Mouse (Mus musculus) neural tube, embryonic 14.5 days (tissue): Measurements from ENCODE around the gene Psmc5. TPM values are rescaled to one million over a fixed set of nuclear protein-coding genes. Genes with fewer than 3 reads are reported as not detected.

Experiments used
- ATAC-seq: fragments of 200-750 bp; cut with Nextera tagmentation; 2 replicates; pipeline ENCODE4 v1.8.0; 2017; ENCODE audit warnings: low read depth, mild to moderate bottlenecking, moderate TSS enrichment, moderate library complexity
- H3K27ac ChIP-seq: fragments of 300-500 bp; sonication (generic); 2 replicates; pipeline ENCODE4 v1.5.1; 2014; ENCODE audit warnings: low read depth, mild to moderate bottlenecking, control low read depth, low read length, moderate library complexity, mixed read lengths
- H3K27me3 ChIP-seq: fragments of 300-500 bp; sonication (generic); 2 replicates; pipeline ENCODE4 v1.6.1; 2014; ENCODE audit warnings: low read length; ENCODE audit not compliant: control insufficient read depth, insufficient read depth
- H3K36me3 ChIP-seq: fragments of 300-500 bp; sonication (generic); 2 replicates; pipeline ENCODE4 v1.6.1; 2014; ENCODE audit warnings: low read length, mixed read lengths; ENCODE audit not compliant: control insufficient read depth, insufficient read depth
- H3K4me1 ChIP-seq: fragments of 300-500 bp; sonication (generic); 2 replicates; pipeline ENCODE4 v1.6.1; 2014; ENCODE audit warnings: low read length; ENCODE audit not compliant: control insufficient read depth, insufficient read depth
- H3K4me2 ChIP-seq: fragments of 300-500 bp; sonication (generic); 2 replicates; pipeline ENCODE4 v1.6.1; 2014; ENCODE audit warnings: mild to moderate bottlenecking, low read depth, low read length, control low read depth
- H3K4me3 ChIP-seq: fragments of 300-500 bp; sonication (generic); 2 replicates; pipeline ENCODE4 v1.5.1; 2014; ENCODE audit warnings: low read depth, low read length, control low read depth, mixed read lengths
- H3K9ac ChIP-seq: fragments of 300-500 bp; sonication (generic); replicated peaks from 2 replicates; pipeline ENCODE4 v1.6.1; 2014; ENCODE audit warnings: low read depth, mild to moderate bottlenecking, control low read depth, low read length, mixed read lengths
- H3K9me3 ChIP-seq: fragments of 300-500 bp; sonication (generic); 2 replicates; pipeline ENCODE4 v1.6.1; 2016; ENCODE audit warnings: low read length; ENCODE audit not compliant: control insufficient read depth
- WGBS: fragments of 180-500 bp; shearing (Covaris S2); extraction: QIAGEN DNeasy Blood & Tissue Kit; methylation state at CpG from one replicate; pipeline ENCODE4 v1.1.7; 2014; 5-methylcytosine and 5-hydroxymethylcytosine counted together
- polyA plus RNA-seq: library from polyadenylated mRNA; unstranded; fragments of >200 nt; fragmentation: Nextera tagmentation; extraction: Ambion mirVana; gene quantifications from 2 replicates; pipeline ENCODE4 v1.2.1, GENCODE M21; 2014

Psmc5 gene
- polyA plus RNA-seq, 1 experiment from 2014 or later: 300 TPM

- Histone ChIP-seq H3K9me3 (no peaks in the 10 kb centered on the region), H3K27ac (no peak overlapping the region), H3K9ac (no peak overlapping the region), H3K4me2 (no peak overlapping the region), H3K36me3 (no peaks in the 10 kb centered on the region), H3K4me3 (no peak overlapping the region), H3K4me1 (no peaks in the 10 kb centered on the region), H3K27me3 (no peaks in the 10 kb centered on the region)
- no peak for ATAC-seq
- WGBS: 72% methylated on average over 11 of the region's 11 CpGs
These were observed 31.0 kb downstream of the Psmc5 start for GRCm38 (mm10) chr11:106286987-106287386.

GRCm38 (mm10) chr11:106289369-106289768 is 33.4 kb downstream of the Psmc5 start:
- H3K9ac ChIP-seq: no peak overlapping the region
- no peaks in the 10 kb centered on the region for H3K36me3 ChIP-seq
- no peak for ATAC-seq
- no peaks in the 10 kb centered on the region for H3K9me3 ChIP-seq
- no peaks in the 10 kb centered on the region for H3K4me1 ChIP-seq
- no peak overlapping the region for H3K27ac ChIP-seq
- no peak overlapping the region for H3K4me2 ChIP-seq
- WGBS: 63% methylated on average over 8 of the region's 8 CpGs
- no peak overlapping the region for H3K4me3 ChIP-seq
- H3K27me3 ChIP-seq: no peaks in the 10 kb centered on the region

- Histone ChIP-seq H3K9ac (no peak overlapping the region), H3K9me3 (no peaks in the 10 kb centered on the region), H3K27ac (no peak overlapping the region), H3K4me2 (no peak overlapping the region), H3K4me3 (no peak overlapping the region), H3K4me1 (no peaks in the 10 kb centered on the region), H3K27me3 (no peaks in the 10 kb centered on the region), H3K36me3 (no peaks in the 10 kb centered on the region)
- 93% methylated on average over 5 of the region's 5 CpGs for WGBS
- no peak for ATAC-seq
These were observed 34.4 kb downstream of the Psmc5 start for GRCm38 (mm10) chr11:106290376-106290775.

- Histone ChIP-seq H3K9ac (no peak overlapping the region), H3K9me3 (no peaks in the 10 kb centered on the region), H3K27ac (no peak overlapping the region), H3K4me3 (no peak overlapping the region), H3K27me3 (no peaks in the 10 kb centered on the region), H3K4me2 (no peak overlapping the region), H3K36me3 (no peaks in the 10 kb centered on the region), H3K4me1 (no peaks in the 10 kb centered on the region)
- ATAC-seq: no peak
- 92% methylated on average over 2 of the region's 2 CpGs for WGBS
These were observed 35.9 kb downstream of the Psmc5 start for GRCm38 (mm10) chr11:106291861-106292260.

- H3K27me3 ChIP-seq: no peaks in the 10 kb centered on the region
- H3K9ac ChIP-seq: no peak within 1 kb of the TSS
- no peaks in the 10 kb centered on the region for H3K9me3 ChIP-seq
- H3K36me3 ChIP-seq: no peaks in the 10 kb centered on the region
- no peak within 1 kb of the TSS for H3K4me2 ChIP-seq
- no peak for ATAC-seq
- no peak within 1 kb of the TSS for H3K27ac ChIP-seq
- H3K4me3 ChIP-seq: no peak within 1 kb of the TSS
- H3K4me1 ChIP-seq: no peaks in the 10 kb centered on the region
- 85% methylated on average over 9 of the region's 9 CpGs for WGBS
These were observed 45.8 kb downstream of the Psmc5 start, which contains the start of gene Gh for GRCm38 (mm10) chr11:106301765-106302164. TSS of gene Gh (minus strand) at chr11:106301865.

- Histone ChIP-seq H3K9ac (no peak overlapping the region), H3K27ac (no peak overlapping the region), H3K9me3 (no peaks in the 10 kb centered on the region), H3K4me3 (no peak overlapping the region), H3K36me3 (no peaks in the 10 kb centered on the region), H3K27me3 (no peaks in the 10 kb centered on the region), H3K4me1 (no peaks in the 10 kb centered on the region), H3K4me2 (no peak overlapping the region)
- no peak for ATAC-seq
- 13% methylated on average over 2 of the region's 2 CpGs for WGBS
These were observed 46.7 kb downstream of the Psmc5 start for GRCm38 (mm10) chr11:106302634-106303033.

GRCm38 (mm10) chr11:106305348-106306064 is 49.6 kb downstream of the Psmc5 start:
- Histone ChIP-seq H3K4me1 (no peaks in the 10 kb centered on the region), H3K9me3 (no peaks in the 10 kb centered on the region), H3K4me3 (no peak overlapping the region), H3K4me2 (no peak overlapping the region), H3K9ac (no peak overlapping the region), H3K36me3 (no peaks in the 10 kb centered on the region), H3K27me3 (no peaks in the 10 kb centered on the region), H3K27ac (no peak overlapping the region)
- no peak for ATAC-seq
- 83% methylated on average over 10 of the region's 10 CpGs for WGBS

- no peak overlapping the region for H3K27ac ChIP-seq
- H3K4me2 ChIP-seq: no peak overlapping the region
- H3K4me3 ChIP-seq: no peak overlapping the region
- no peak for ATAC-seq
- no peak overlapping the region for H3K9ac ChIP-seq
- no peaks in the 10 kb centered on the region for H3K9me3 ChIP-seq
- H3K36me3 ChIP-seq: no peaks in the 10 kb centered on the region
- H3K27me3 ChIP-seq: no peaks in the 10 kb centered on the region
- WGBS: 84% methylated on average over 3 of the region's 3 CpGs
- no peaks in the 10 kb centered on the region for H3K4me1 ChIP-seq
These were observed 50.1 kb downstream of the Psmc5 start for GRCm38 (mm10) chr11:106306065-106306385.

GRCm38 (mm10) chr11:106306758-106307157 is 50.8 kb downstream of the Psmc5 start:
- Histone ChIP-seq H3K4me3 (no peak overlapping the region), H3K27me3 (no peaks in the 10 kb centered on the region), H3K9ac (no peak overlapping the region), H3K9me3 (no peaks in the 10 kb centered on the region), H3K4me2 (no peak overlapping the region), H3K4me1 (no peaks in the 10 kb centered on the region), H3K36me3 (no peaks in the 10 kb centered on the region), H3K27ac (no peak overlapping the region)
- no peak for ATAC-seq
- WGBS: 81% methylated on average over 9 of the region's 9 CpGs
